Mouse (Mus musculus) ovary, adult 18-20 months (tissue): ENCODE data around the gene Gm17490.
"Not testable (repeated sequence)": the region's sequence is repeated elsewhere in the genome, so short reads cannot be mapped to it uniquely, and the experiment has no call there.

Source experiments
- DNase-seq: peaks from one replicate; pipeline ENCODE4 v3.0.0; 2022; ENCODE audit warnings: low spot score, mixed read lengths

Gene Gm17490

GRCm38 (mm10) chr2:11623726-11624125, 2.3 kb downstream of the Gm17490 start:
- DNase-seq: no peak

- DNase-seq: no peak
Measured at GRCm38 (mm10) chr2:11623173-11623572, 2.9 kb downstream of the Gm17490 start.

GRCm38 (mm10) chr2:11619598-11619997, 6.5 kb downstream of the Gm17490 start:
- DNase-seq: no peak

- DNase-seq: no peak
Measured at GRCm38 (mm10) chr2:11616846-11617245, 9.2 kb downstream of the Gm17490 start.

GRCm38 (mm10) chr2:11612939-11613338, 13.1 kb downstream of the Gm17490 start:
- DNase-seq: not testable (repeated sequence)

GRCm38 (mm10) chr2:11606718-11607117, 19.3 kb downstream of the Gm17490 start:
- not testable (repeated sequence) for DNase-seq

- no peak for DNase-seq
Measured at GRCm38 (mm10) chr2:11604911-11605310, 21.2 kb downstream of the Gm17490 start.

GRCm38 (mm10) chr2:11604053-11604452, 22.0 kb downstream of the Gm17490 start, which contains the start of gene Rbm17:
Gene Rbm17 (minus strand): TSS chr2:11604153.
- DNase-seq: no peak

- peak; percentile 86 for DNase-seq
Measured at GRCm38 (mm10) chr2:11602506-11603489, 23.3 kb downstream of the Gm17490 start.

GRCm38 (mm10) chr2:11601795-11602194, 24.3 kb downstream of the Gm17490 start:
- no peak for DNase-seq

GRCm38 (mm10) chr2:11597906-11598305, 28.2 kb downstream of the Gm17490 start:
- no peak for DNase-seq

GRCm38 (mm10) chr2:11596690-11597089, 29.4 kb downstream of the Gm17490 start:
- DNase-seq: no peak

GRCm38 (mm10) chr2:11587996-11588395, 38.1 kb downstream of the Gm17490 start:
- DNase-seq: no peak

- DNase-seq: no peak
Measured at GRCm38 (mm10) chr2:11579399-11579798, 46.7 kb downstream of the Gm17490 start.

GRCm38 (mm10) chr2:11578187-11578586, 47.9 kb downstream of the Gm17490 start:
- no peak for DNase-seq
